Mouse (Mus musculus) lung, postnatal 0 days (tissue): ENCODE measurements at regions not wholly inside any gene's neighbourhood (a gene's known extent, or its start where the extent isn't known, plus 50 kb on each side); places are given as distances from the start of the nearest gene placed in this dataset.

ENCODE experiments used
- CTCF ChIP-seq: IDR thresholded peaks from 2 replicates; pipeline ENCODE4 v1.5.1; 2016; ENCODE audit warnings: antibody characterized with exemption, mild to moderate bottlenecking
- EP300 ChIP-seq: IDR thresholded peaks from 2 replicates; pipeline ENCODE4 v1.6.1; 2016; ENCODE audit warnings: antibody characterized with exemption, mild to moderate bottlenecking, control low read depth

DNA sequence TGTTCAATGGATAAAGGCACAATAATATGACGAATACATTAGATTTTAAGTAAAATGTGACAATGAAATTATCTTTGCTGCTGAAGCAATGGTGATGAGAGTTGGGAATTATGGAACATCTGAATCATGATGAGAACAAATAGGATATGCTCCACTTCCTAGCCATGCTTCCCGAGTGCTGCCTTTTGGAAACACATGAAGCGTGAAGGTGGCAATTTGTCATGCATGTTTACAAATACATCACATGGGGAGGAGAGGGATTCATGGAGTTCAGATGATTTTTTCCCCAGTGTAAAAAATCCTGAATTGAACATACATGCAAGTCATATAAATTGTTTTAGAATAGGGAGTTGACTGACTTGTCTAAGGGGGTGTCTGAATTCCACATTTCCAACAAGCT, 54.6 kb upstream of the Htr1f start:
- TF ChIP-seq CTCF (no peak), EP300 (no peak)
